Mouse (Mus musculus) kidney, adult 2 months (tissue): ENCODE measurements around the gene Gmpr. TPM values are rescaled to one million over a fixed set of nuclear protein-coding genes. Genes with fewer than 3 reads are reported as not detected.

Experiments used
- DNase-seq: peaks from one replicate; pipeline ENCODE4 v3.0.0; 2021
- H3K27ac ChIP-seq: fragments of 200-500 bp; 2 replicates; pipeline ENCODE4 v1.5.1; 2012; ENCODE audit warnings: low read depth, low read length, control low read depth, inconsistent platforms; ENCODE audit not compliant: insufficient read depth
- H3K27me3 ChIP-seq: fragments of 200-500 bp; replicated peaks from 2 replicates; pipeline ENCODE4 v1.6.1; 2012; ENCODE audit warnings: mild to moderate bottlenecking, moderate library complexity, low read length, inconsistent platforms; ENCODE audit not compliant: control insufficient read depth, insufficient read depth
- H3K36me3 ChIP-seq: fragments of 200-500 bp; 2 replicates; pipeline ENCODE4 v1.6.1; 2012; ENCODE audit warnings: mild to moderate bottlenecking, moderate library complexity, low read length, inconsistent platforms; ENCODE audit not compliant: control insufficient read depth, insufficient read depth
- H3K4me1 ChIP-seq: fragments of 200-500 bp; 2 replicates; pipeline ENCODE4 v1.6.1; 2011; ENCODE audit warnings: low read length; ENCODE audit not compliant: control insufficient read depth, insufficient read depth
- H3K4me3 ChIP-seq: fragments of 200-500 bp; 2 replicates; pipeline ENCODE4 v1.5.1; 2011; ENCODE audit warnings: mild to moderate bottlenecking, low read depth, low read length, control low read depth; ENCODE audit not compliant: insufficient read depth
- CTCF ChIP-seq: fragments of 200-500 bp; conservative IDR thresholded peaks from 2 replicates; pipeline ENCODE4 v1.5.1; 2011; ENCODE audit warnings: low read depth, mild to moderate bottlenecking, control low read depth, low read length, moderate library complexity, mixed read lengths; ENCODE audit not compliant: insufficient read depth, insufficient read length
- POLR2A ChIP-seq: fragments of 200-500 bp; IDR thresholded peaks from one replicate; pipeline ENCODE4 v1.6.1; 2011; ENCODE audit warnings: low read depth, low read length, control low read depth
- WGBS: fragments of 180-500 bp; shearing (Covaris S2); methylation state at CpG from one replicate; pipeline ENCODE4 v1.1.7; 2018; 5-methylcytosine and 5-hydroxymethylcytosine counted together
- polyA plus RNA-seq: library from polyadenylated mRNA; depleted of rRNA; stranded (reverse); fragments of >200 nt; gene quantifications from 2 replicates; pipeline ENCODE4 v1.2.3, GENCODE M21; 2012

Gmpr gene
- polyA plus RNA-seq, 1 experiment, result 131 TPM

- Histone ChIP-seq H3K27me3 (no peaks in the 10 kb centered on the region), H3K36me3 (no peaks in the 10 kb centered on the region), H3K4me1 (peaks cover 15% of the 10 kb centered on the region; the same call in 1 of the 2 replicates), H3K4me3 (no peak overlapping the region), H3K27ac (no peak overlapping the region)
- peak; percentile 95 for DNase-seq
- WGBS, result 61% methylated on average over 4 of the region's 4 CpGs
- TF ChIP-seq POLR2A, result no peak
- no peak for TF ChIP-seq CTCF
These were observed 21.6 kb upstream of the Gmpr start for GRCm38 (mm10) chr13:45485602-45486001.

- Histone ChIP-seq H3K27ac (peak overlapping the region; percentile 71; the same call in 1 of the 2 replicates), H3K4me3 (no peak overlapping the region), H3K27me3 (no peaks in the 10 kb centered on the region), H3K4me1 (peaks cover 12% of the 10 kb centered on the region; the same call in 1 of the 2 replicates), H3K36me3 (no peaks in the 10 kb centered on the region)
- WGBS, result 15% methylated on average over 2 of the region's 2 CpGs
- no peak for TF ChIP-seq CTCF
- no peak for TF ChIP-seq POLR2A
- DNase-seq, result peak; percentile 96
These were observed 20.6 kb upstream of the Gmpr start for GRCm38 (mm10) chr13:45486598-45486997.

- Histone ChIP-seq H3K36me3 (no peaks in the 10 kb centered on the region), H3K27me3 (no peaks in the 10 kb centered on the region), H3K4me1 (no peaks in the 10 kb centered on the region), H3K27ac (no peak overlapping the region), H3K4me3 (no peak overlapping the region)
- DNase-seq, result no peak
- 82% methylated on average over 8 of the region's 8 CpGs for WGBS
- TF ChIP-seq CTCF (no peak), POLR2A (no peak)
These were observed 15.1 kb upstream of the Gmpr start for GRCm38 (mm10) chr13:45491991-45492732.

GRCm38 (mm10) chr13:45493846-45494245 lies 13.4 kb upstream of the Gmpr start:
- TF ChIP-seq POLR2A (no peak), CTCF (no peak)
- DNase-seq, result no peak
- WGBS, result 56% methylated on average over 10 of the region's 10 CpGs
- no peak overlapping the region for H3K4me3 ChIP-seq
- H3K27ac ChIP-seq, result no peak overlapping the region
- H3K27me3 ChIP-seq, result no peaks in the 10 kb centered on the region
- no peaks in the 10 kb centered on the region for H3K4me1 ChIP-seq
- no peaks in the 10 kb centered on the region for H3K36me3 ChIP-seq

- WGBS, result 85% methylated on average over 3 of the region's 3 CpGs
- no peak for TF ChIP-seq CTCF
- no peak for TF ChIP-seq POLR2A
These were observed 8.6 kb upstream of the Gmpr start for GRCm38 (mm10) chr13:45498623-45499022.

GRCm38 (mm10) chr13:45499391-45499790 lies 7.9 kb upstream of the Gmpr start:
- Histone ChIP-seq H3K4me1 (no peaks in the 10 kb centered on the region), H3K27me3 (no peaks in the 10 kb centered on the region), H3K36me3 (no peaks in the 10 kb centered on the region), H3K27ac (no peak overlapping the region), H3K4me3 (no peak overlapping the region)
- WGBS, result 90% methylated on average over 3 of the region's 3 CpGs
- DNase-seq, result no peak
- no peak for TF ChIP-seq POLR2A
- TF ChIP-seq CTCF, result no peak

More at GRCm38 (mm10) chr13:45498623-45499022, 8.6 kb upstream of the Gmpr start:
- no peak overlapping the region for H3K27ac ChIP-seq
- DNase-seq, result no peak
- H3K36me3 ChIP-seq, result no peaks in the 10 kb centered on the region
- no peaks in the 10 kb centered on the region for H3K4me1 ChIP-seq
- no peaks in the 10 kb centered on the region for H3K27me3 ChIP-seq
- H3K4me3 ChIP-seq, result no peak overlapping the region

- Histone ChIP-seq H3K4me1 (no peaks in the 10 kb centered on the region), H3K36me3 (no peaks in the 10 kb centered on the region), H3K27me3 (no peaks in the 10 kb centered on the region), H3K4me3 (no peak overlapping the region), H3K27ac (no peak overlapping the region)
- no peak for DNase-seq
- WGBS, result 97% methylated on average over 3 of the region's 3 CpGs
- TF ChIP-seq CTCF (no peak), POLR2A (no peak)
These were observed 7.3 kb upstream of the Gmpr start for GRCm38 (mm10) chr13:45499906-45500305.

- Histone ChIP-seq H3K4me1 (peaks cover 4% of the 10 kb centered on the region; the same call in 1 of the 2 replicates), H3K27me3 (no peaks in the 10 kb centered on the region), H3K36me3 (no peaks in the 10 kb centered on the region), H3K27ac (no peak overlapping the region), H3K4me3 (no peak overlapping the region)
- TF ChIP-seq CTCF, result no peak
- TF ChIP-seq POLR2A, result no peak
- WGBS, result 91% methylated on average over 5 of the region's 5 CpGs
- no peak for DNase-seq
These were observed 4.5 kb upstream of the Gmpr start for GRCm38 (mm10) chr13:45502791-45503190.
